Mouse (Mus musculus) intestine, postnatal 0 days (tissue): ENCODE results near the gene Maml3. TPM values are rescaled to one million over a fixed set of nuclear protein-coding genes. Genes with fewer than 3 reads are reported as not detected.

Experiments used
- ATAC-seq: fragments of 200-750 bp; cut with Nextera tagmentation; 2 replicates; pipeline ENCODE4 v1.8.0; 2017; ENCODE audit warnings: mild to moderate bottlenecking, moderate TSS enrichment, moderate library complexity
- H3K27ac ChIP-seq: fragments of 300-500 bp; sonication (generic); 2 replicates; pipeline ENCODE4 v1.5.1; 2014; ENCODE audit warnings: mild to moderate bottlenecking, low read depth, low read length, moderate library complexity
- H3K27me3 ChIP-seq: fragments of 300-500 bp; sonication (generic); replicated peaks from 2 replicates; pipeline ENCODE4 v1.6.1; 2014; ENCODE audit warnings: low read length, mixed read lengths; ENCODE audit not compliant: control insufficient read depth, insufficient read depth
- H3K36me3 ChIP-seq: fragments of 300-500 bp; sonication (generic); 2 replicates; pipeline ENCODE4 v1.6.1; 2014; ENCODE audit warnings: mild to moderate bottlenecking, moderate library complexity; ENCODE audit not compliant: control insufficient read depth, insufficient read depth
- H3K4me1 ChIP-seq: fragments of 300-500 bp; sonication (generic); replicated peaks from 2 replicates; pipeline ENCODE4 v1.6.1; 2014; ENCODE audit warnings: antibody characterized with exemption, low read length, mixed read lengths; ENCODE audit not compliant: control insufficient read depth, insufficient read depth
- H3K4me2 ChIP-seq: fragments of 300-500 bp; sonication (generic); replicated peaks from 2 replicates; pipeline ENCODE4 v1.6.1; 2014; ENCODE audit warnings: low read depth, mild to moderate bottlenecking, moderate library complexity
- H3K4me3 ChIP-seq: fragments of 300-500 bp; sonication (generic); 2 replicates; pipeline ENCODE4 v1.5.1; 2014; ENCODE audit warnings: low read depth, low read length
- H3K9ac ChIP-seq: fragments of 300-500 bp; sonication (generic); 2 replicates; pipeline ENCODE4 v1.6.1; 2014; ENCODE audit warnings: mild to moderate bottlenecking, low read depth, low read length
- H3K9me3 ChIP-seq: fragments of 300-500 bp; sonication (generic); 2 replicates; pipeline ENCODE4 v1.6.1; 2016; ENCODE audit warnings: mixed run types; ENCODE audit not compliant: control insufficient read depth
- CTCF ChIP-seq: sonication (generic); IDR thresholded peaks from 2 replicates; pipeline ENCODE4 v1.5.1; 2016; ENCODE audit warnings: low read depth, mild to moderate bottlenecking, control low read depth, antibody characterized with exemption, moderate library complexity
- WGBS: fragments of 180-500 bp; shearing (Covaris S2); extraction: QIAGEN DNeasy Blood & Tissue Kit; methylation state at CpG from one replicate; pipeline ENCODE4 v1.1.7; 2014; 5-methylcytosine and 5-hydroxymethylcytosine counted together
- polyA plus RNA-seq: library from polyadenylated mRNA; unstranded; fragments of >200 nt; fragmentation: Nextera tagmentation; extraction: Ambion mirVana; gene quantifications from 2 replicates; pipeline ENCODE4 v1.2.1, GENCODE M21; 2015

Gene Maml3
- polyA plus RNA-seq, 1 experiment from 2014 or later, result 2.0 TPM

- Histone ChIP-seq H3K9ac (no peak overlapping the region), H3K4me2 (no peak overlapping the region), H3K4me3 (no peak overlapping the region), H3K4me1 (no peaks in the 10 kb centered on the region), H3K27ac (no peak overlapping the region), H3K36me3 (no peaks in the 10 kb centered on the region), H3K9me3 (no peaks in the 10 kb centered on the region), H3K27me3 (no peaks in the 10 kb centered on the region)
- no peak for TF ChIP-seq CTCF
- no peak for ATAC-seq
- WGBS, result 81% methylated on average over 3 of the region's 3 CpGs
Measured at GRCm38 (mm10) chr3:52125421-52125820, 20.5 kb upstream of the Maml3 start.

DNA sequence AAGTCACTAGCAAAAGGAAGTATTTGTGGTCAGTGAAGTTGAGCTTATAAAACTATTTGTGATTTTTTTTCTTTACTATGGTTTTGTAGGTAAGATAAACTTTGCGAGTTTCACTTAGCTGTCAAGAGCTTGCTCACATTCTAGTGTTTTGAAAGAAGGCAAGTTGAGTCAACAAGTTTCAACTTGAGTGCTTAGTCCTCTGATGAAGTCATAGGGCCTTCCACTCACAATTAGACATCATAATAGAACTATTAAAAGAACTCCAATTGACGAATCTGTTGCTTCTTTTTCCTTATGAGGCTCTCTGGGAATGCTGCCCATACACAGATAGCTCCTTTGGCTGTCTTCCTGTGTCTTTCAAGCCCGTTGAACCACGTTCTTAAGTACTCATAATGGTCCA lies 16.0 kb upstream of the Maml3 start:
- 58% methylated on average over 4 of the region's 4 CpGs for WGBS
- no peak for ATAC-seq
- TF ChIP-seq CTCF, result no peak

GRCm38 (mm10) chr3:52119216-52119615 lies 14.3 kb upstream of the Maml3 start:
- Histone ChIP-seq H3K4me3 (no peak overlapping the region), H3K4me2 (no peak overlapping the region), H3K4me1 (0 out of 2 replicates have a peak, but pooled peaks cover 2% of the 10 kb centered on the region), H3K27me3 (no peaks in the 10 kb centered on the region), H3K27ac (no peak overlapping the region), H3K9me3 (no peaks in the 10 kb centered on the region), H3K9ac (no peak overlapping the region), H3K36me3 (no peaks in the 10 kb centered on the region)
- TF ChIP-seq CTCF, result no peak
- no peak for ATAC-seq
- 52% methylated on average over 7 of the region's 7 CpGs for WGBS

More for the DNA sequence above, 16.0 kb upstream of the Maml3 start:
- Histone ChIP-seq H3K27ac (no peak overlapping the region), H3K4me1 (0 out of 2 replicates have a peak, but pooled peaks cover 2% of the 10 kb centered on the region), H3K9ac (no peak overlapping the region), H3K4me2 (no peak overlapping the region), H3K9me3 (no peaks in the 10 kb centered on the region), H3K27me3 (no peaks in the 10 kb centered on the region), H3K4me3 (no peak overlapping the region), H3K36me3 (no peaks in the 10 kb centered on the region)

GRCm38 (mm10) chr3:52115421-52115820 lies 10.5 kb upstream of the Maml3 start:
- no peak for ATAC-seq
- 68% methylated on average over 9 of the region's 9 CpGs for WGBS

DNA sequence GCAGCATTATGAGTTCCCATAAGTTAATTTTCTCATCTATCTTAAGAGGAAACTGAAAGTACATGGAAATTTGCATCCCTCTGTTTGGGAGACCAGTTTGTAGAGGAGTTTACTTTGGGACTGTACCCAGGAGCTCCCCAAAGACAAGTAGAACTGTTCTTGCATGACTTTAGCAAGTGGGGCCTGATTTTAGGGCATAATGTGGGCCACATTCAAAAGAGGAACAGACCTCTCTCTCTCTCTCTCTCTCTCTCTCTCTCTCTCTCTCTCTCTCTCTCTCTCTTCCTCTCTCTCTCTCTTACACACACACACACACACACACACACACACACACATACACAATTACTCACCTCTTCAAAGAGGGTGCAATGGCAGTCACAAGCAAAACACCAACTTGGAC lies 3.2 kb upstream of the Maml3 start:
- H3K36me3 ChIP-seq, result no peaks in the 10 kb centered on the region
- no peaks in the 10 kb centered on the region for H3K9me3 ChIP-seq
- ATAC-seq, result no peak

More at GRCm38 (mm10) chr3:52115421-52115820, 10.5 kb upstream of the Maml3 start:
- Histone ChIP-seq H3K4me3 (no peak overlapping the region), H3K4me1 (0 out of 2 replicates have a peak, but pooled peaks cover 2% of the 10 kb centered on the region), H3K27ac (no peak overlapping the region), H3K4me2 (no peak overlapping the region), H3K36me3 (no peaks in the 10 kb centered on the region), H3K9ac (no peak overlapping the region), H3K9me3 (no peaks in the 10 kb centered on the region), H3K27me3 (no peaks in the 10 kb centered on the region)
- no peak for TF ChIP-seq CTCF

GRCm38 (mm10) chr3:52105156-52105555 lies 280 bp upstream of the Maml3 start:
- 0% methylated on average over 17 of the region's 20 CpGs for WGBS
- TF ChIP-seq CTCF, result no peak
- peak overlapping the region; percentile 83 for H3K4me3 ChIP-seq

More for the DNA sequence above, 3.2 kb upstream of the Maml3 start:
- Histone ChIP-seq H3K9ac (no peak overlapping the region), H3K4me2 (no peak overlapping the region), H3K27ac (no peak overlapping the region), H3K27me3 (no peaks in the 10 kb centered on the region), H3K4me1 (no peaks in the 10 kb centered on the region), H3K4me3 (no peak overlapping the region)
- no peak for TF ChIP-seq CTCF

GRCm38 (mm10) chr3:52104208-52104607 lies 668 bp downstream of the Maml3 start:
- Histone ChIP-seq H3K4me1 (no peaks in the 10 kb centered on the region), H3K4me2 (peak overlapping the region; percentile 96), H3K27me3 (no peaks in the 10 kb centered on the region), H3K27ac (peak overlapping the region; percentile 97), H3K4me3 (peak overlapping the region; percentile 83), H3K9ac (peak overlapping the region; percentile 71), H3K36me3 (no peaks in the 10 kb centered on the region), H3K9me3 (no peaks in the 10 kb centered on the region)
- ATAC-seq, result no peak
- WGBS, result under 1% methylated on average over 16 of the region's 16 CpGs
- TF ChIP-seq CTCF, result no peak

More at GRCm38 (mm10) chr3:52105156-52105555, 280 bp upstream of the Maml3 start:
- Histone ChIP-seq H3K27ac (peak overlapping the region; percentile 86), H3K4me2 (peak overlapping the region; percentile 96), H3K4me1 (no peaks in the 10 kb centered on the region), H3K9me3 (no peaks in the 10 kb centered on the region), H3K9ac (peak overlapping the region; percentile 71; the same call in 1 of the 2 replicates), H3K27me3 (no peaks in the 10 kb centered on the region), H3K36me3 (no peaks in the 10 kb centered on the region)
- peak; percentile 17 for ATAC-seq
